Comparison of ENCODE assay signal across 21 mouse cellular contexts in the genomic region with DNA sequence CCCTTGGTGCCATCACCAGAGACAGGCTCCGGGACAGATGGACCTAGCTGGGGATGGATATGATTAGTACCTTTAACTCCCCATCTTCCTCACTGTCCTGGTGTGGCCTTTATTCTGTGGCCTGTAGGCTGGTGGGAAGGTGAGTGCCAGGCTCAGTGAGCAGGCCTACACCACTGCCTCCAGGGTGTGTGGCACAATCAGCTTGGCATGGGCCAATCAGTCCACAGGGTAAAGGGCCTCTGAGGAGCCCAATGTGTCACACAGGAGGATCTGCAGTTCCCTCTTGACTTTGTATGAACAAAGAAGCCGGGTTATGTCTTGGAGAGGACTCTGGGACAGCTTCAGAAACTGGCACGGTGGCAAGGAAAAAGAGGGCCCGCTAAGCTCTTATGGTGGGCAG.
"Had no signal": no experiment of that assay in that cellular context is flagged by ENCODE, and none has a peak within 500 bp of the region (broad histone marks: within the 10 kb centered on the region; RNA-seq: fewer than 3 reads in every experiment).

No protein-coding gene starts in this region.

- DNase-seq: kidney, adult 11 months; kidney, adult 8-10 months; kidney, postnatal 10 days; kidney, postnatal 36 days; left cerebral cortex, postnatal 4 days; liver, embryonic 13.5 days; lung, adult 2 months; lung, postnatal 14 days; lung, postnatal 4 days; retina, postnatal 1 day; spleen, adult 18-20 months; thymus, postnatal 25 days had no signal

- H3K9me3 ChIP-seq: kidney, embryonic 15.5 days; limb, embryonic 12.5 days; limb, embryonic 15.5 days; liver, embryonic 13.5 days; midbrain, embryonic 10.5 days; midbrain, embryonic 13.5 days; neural tube, embryonic 13.5 days; stomach, embryonic 15.5 days had no signal

- ATAC-seq: midbrain, embryonic 13.5 days; midbrain, embryonic 16.5 days had no signal

- H3K4me2 ChIP-seq: kidney, embryonic 15.5 days; limb, embryonic 12.5 days; limb, embryonic 15.5 days; liver, embryonic 13.5 days; midbrain, embryonic 13.5 days; neural tube, embryonic 13.5 days; stomach, embryonic 15.5 days had no signal

- H3K27me3 ChIP-seq: kidney, embryonic 15.5 days; limb, embryonic 12.5 days; limb, embryonic 15.5 days; liver, embryonic 13.5 days; midbrain, embryonic 13.5 days; neural tube, embryonic 13.5 days; stomach, embryonic 15.5 days had no signal

- H3K27ac ChIP-seq: kidney, embryonic 15.5 days; limb, embryonic 12.5 days; limb, embryonic 15.5 days; liver, embryonic 13.5 days; midbrain, embryonic 10.5 days; midbrain, embryonic 13.5 days; neural tube, embryonic 13.5 days; stomach, embryonic 15.5 days had no signal

- H3K9ac ChIP-seq: kidney, embryonic 15.5 days; limb, embryonic 12.5 days; limb, embryonic 15.5 days; liver, embryonic 13.5 days; midbrain, embryonic 13.5 days; neural tube, embryonic 13.5 days; stomach, embryonic 15.5 days had no signal

- H3K4me1 ChIP-seq: kidney, embryonic 15.5 days; limb, embryonic 12.5 days; limb, embryonic 15.5 days; midbrain, embryonic 13.5 days; neural tube, embryonic 13.5 days had no signal

- H3K4me3 ChIP-seq: kidney, embryonic 15.5 days; limb, embryonic 12.5 days; limb, embryonic 15.5 days; liver, embryonic 13.5 days; midbrain, embryonic 10.5 days; midbrain, embryonic 13.5 days; myocyte; neural tube, embryonic 13.5 days; stomach, embryonic 15.5 days had no signal

- H3K36me3 ChIP-seq: liver, embryonic 13.5 days had no signal
